Mouse (Mus musculus) left cerebral cortex, adult 2 months (tissue): ENCODE results near the gene Baz1a. TPM values are rescaled to one million over a fixed set of nuclear protein-coding genes. Genes with fewer than 3 reads are reported as not detected.
A peak's percentile ranks its signal among the peaks of the same experiment; 100 is the strongest.
"Not testable (repeated sequence)": the region's sequence is repeated elsewhere in the genome, so short reads cannot be mapped to it uniquely, and the experiment has no call there.

Experiments
- DNase-seq, 2 experiments: peaks; one replicate each; pipeline ENCODE4 v3.0.0; 2021 to 2022; ENCODE audit warnings: low spot score in 2 of 2, mixed read lengths in 1 of 2; ENCODE audit errors: extremely low spot score in 1 of 2
- H3K27ac ChIP-seq: fragments of 200-600 bp; 2 replicates; pipeline ENCODE4 v1.8.1; 2022
- H3K4me3 ChIP-seq: fragments of 200-600 bp; 2 replicates; pipeline ENCODE4 v1.8.1; 2022
- CTCF ChIP-seq: fragments of 200-600 bp; IDR thresholded peaks from 2 replicates; pipeline ENCODE4 v1.8.1; 2022; ENCODE audit warnings: antibody characterized with exemption, mild to moderate bottlenecking, moderate library complexity
- intact Hi-C: fragments of 180-260 bp; cut with DNase I; formaldehyde crosslinking; loops from one replicate; pipeline ENCODE4 v1.15.1; 2025
- total RNA-seq, 2 experiments: library from RNA; stranded (reverse); gene quantifications; 2 replicates each; pipeline ENCODE4 v1.2.3; 2021

Gene Baz1a
- total RNA-seq, 2 experiments from 2014 or later, result 5.1 to 7.0 TPM

DNA sequence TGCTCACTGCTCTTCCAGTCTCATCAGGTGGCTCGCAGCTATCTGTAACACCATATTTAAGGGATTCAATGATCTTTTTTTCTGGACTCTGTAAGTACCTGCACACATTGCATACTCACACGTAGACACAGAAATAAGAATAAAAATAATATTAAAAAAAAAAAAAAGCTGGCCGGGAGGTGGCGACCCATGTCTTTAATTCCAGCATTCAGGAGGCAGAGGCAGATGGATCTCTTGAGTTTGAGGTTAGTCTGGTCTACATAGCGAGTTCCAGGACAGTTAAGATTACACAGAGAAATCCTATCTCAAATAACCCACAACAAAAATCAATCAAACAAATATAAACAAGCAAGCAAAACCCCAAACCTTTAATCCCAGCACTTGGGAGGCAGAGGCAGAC, 10.3 kb downstream of the Baz1a start:
- no peak overlapping the region for H3K27ac ChIP-seq
- intact Hi-C loops, result no loop called here
- no peak for TF ChIP-seq CTCF
- DNase-seq, result no peak
- no peak overlapping the region for H3K4me3 ChIP-seq

DNA sequence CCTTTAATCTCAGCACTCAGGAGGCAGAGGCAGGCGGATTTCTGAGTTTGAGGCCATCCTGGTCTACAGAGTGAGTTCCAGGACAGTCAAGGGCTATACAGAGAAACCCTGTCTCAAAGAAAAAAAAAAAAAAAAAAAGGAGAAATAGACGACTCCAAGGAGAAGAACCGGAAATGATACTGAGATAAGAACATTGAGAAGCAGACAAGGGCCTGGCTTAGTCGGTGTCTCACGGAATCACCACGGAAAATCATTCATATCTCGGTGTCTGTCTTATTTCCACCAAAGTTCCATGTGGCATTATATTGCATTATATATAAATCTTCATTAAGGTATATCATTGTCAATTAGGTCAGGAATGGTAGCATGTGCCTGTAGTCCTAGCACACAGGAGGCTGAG, 11.6 kb downstream of the Baz1a start:
- H3K27ac ChIP-seq, H3K4me3 ChIP-seq, DNase-seq, intact Hi-C loops: not testable (repeated sequence)

DNA sequence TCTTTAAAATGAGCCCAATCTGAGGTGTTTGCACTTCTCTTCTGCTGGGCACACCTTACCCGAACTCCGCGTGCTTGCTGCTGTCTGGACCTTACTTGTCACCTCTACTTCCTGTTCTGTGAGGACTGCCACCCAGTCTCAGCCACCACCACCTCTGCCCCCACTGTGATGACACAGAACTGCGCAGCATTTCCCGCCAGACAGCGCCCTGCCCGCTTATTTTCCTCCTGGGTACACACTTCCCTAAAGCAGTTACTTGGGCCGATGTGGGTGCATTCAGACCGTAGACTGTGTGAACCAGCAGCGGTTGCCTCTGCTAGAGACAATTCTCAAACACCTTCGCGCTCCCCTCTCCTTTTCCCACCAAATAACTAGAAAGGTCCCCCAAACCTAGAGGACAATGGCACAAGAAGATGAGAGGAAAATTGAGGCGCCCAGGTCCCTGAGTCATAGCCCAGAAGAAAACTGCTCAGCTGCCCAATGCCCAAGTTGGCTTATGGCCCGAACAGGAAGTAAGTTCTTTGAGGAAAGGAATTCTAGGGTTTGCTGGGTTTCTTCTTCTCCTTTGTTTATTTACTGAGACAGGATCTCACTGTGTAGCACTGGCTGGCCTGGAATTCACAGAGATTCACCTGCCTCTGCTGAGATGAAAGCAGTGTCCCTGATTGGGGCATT, 15.0 kb downstream of the Baz1a start:
- intact Hi-C loops, result no loop called here
- no peak for DNase-seq
- Histone ChIP-seq H3K27ac (no peak overlapping the region), H3K4me3 (no peak overlapping the region)
- TF ChIP-seq CTCF, result no peak

DNA sequence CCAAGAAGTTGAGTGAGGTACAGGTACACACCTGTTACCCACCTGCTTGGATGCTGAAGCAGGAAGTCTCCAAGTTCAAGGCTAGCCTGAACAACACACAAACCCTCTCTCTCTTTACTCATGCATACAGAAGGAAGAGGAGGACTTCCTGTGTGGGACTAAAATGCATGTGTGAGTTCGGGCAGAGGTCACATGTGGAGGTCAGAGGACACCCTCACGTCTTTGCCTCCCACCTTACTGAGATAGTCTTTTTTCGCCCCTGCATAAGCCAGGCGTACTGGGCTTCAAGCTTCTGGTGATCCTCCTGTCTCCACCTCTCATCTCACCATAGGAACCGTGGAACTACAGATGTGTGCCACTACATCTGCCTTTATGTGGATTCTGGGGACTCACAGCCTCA, 15.7 kb downstream of the Baz1a start:
- no peak overlapping the region for H3K27ac ChIP-seq
- no peak overlapping the region for H3K4me3 ChIP-seq
- no peak for DNase-seq
- TF ChIP-seq CTCF, result no peak
- intact Hi-C loops, result no loop called here

DNA sequence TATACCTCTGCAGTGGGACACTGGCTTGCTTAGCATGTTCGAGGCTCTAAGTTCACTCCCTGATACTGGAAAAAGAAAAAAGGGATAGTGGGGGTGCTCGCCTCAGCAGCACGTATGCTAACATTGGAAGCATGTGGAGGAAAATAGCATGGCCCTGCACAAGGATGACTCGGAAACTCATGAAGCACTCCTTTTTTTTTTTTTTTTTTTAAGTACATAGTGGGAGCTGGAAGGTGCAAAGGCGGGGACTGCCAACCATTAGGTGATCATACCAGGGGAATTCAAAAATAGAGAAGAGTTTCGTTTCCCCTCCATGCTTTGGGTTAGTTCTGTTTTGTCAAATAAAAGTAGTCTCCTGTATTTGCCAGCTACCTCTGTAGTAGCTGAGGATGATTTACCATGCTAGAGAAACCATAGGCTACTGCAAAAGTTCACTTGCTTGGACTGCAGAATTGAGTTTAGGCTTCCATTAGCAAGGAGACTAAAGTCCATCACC, 17.1 kb downstream of the Baz1a start:
- intact Hi-C loops, result no loop called here
- Histone ChIP-seq H3K4me3 (no peak overlapping the region), H3K27ac (no peak overlapping the region)
- TF ChIP-seq CTCF, result no peak
- no peak for DNase-seq

- H3K4me3 ChIP-seq, result no peak overlapping the region
- TF ChIP-seq CTCF, result no peak
- no peak overlapping the region for H3K27ac ChIP-seq
- intact Hi-C loops, result no loop called here
- no peak for DNase-seq
These were observed 18.2 kb downstream of the Baz1a start for GRCm38 (mm10) chr12:54995965-54996364.

DNA sequence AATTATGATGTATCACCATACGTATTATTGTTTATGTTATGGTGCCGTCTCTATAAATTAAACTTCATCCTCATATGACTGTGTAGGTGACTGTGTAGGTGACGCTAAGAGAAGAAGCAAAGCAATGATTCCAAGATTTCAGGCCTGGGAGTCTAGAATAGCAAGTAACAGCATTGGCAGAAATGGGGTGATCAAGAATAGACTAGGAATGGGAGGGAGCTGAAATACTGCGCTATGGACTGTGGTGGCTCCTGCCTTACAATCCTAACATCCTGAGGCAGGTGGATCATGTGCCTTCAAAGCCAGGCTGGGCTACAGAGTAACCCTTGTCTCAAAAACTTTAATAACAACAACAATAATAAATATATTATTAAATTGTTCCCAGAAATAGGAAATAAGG, 19.7 kb downstream of the Baz1a start:
- no peak overlapping the region for H3K4me3 ChIP-seq
- H3K27ac ChIP-seq, result no peak overlapping the region
- DNase-seq, result no peak
- no peak for TF ChIP-seq CTCF
- intact Hi-C loops, result no loop called here

DNA sequence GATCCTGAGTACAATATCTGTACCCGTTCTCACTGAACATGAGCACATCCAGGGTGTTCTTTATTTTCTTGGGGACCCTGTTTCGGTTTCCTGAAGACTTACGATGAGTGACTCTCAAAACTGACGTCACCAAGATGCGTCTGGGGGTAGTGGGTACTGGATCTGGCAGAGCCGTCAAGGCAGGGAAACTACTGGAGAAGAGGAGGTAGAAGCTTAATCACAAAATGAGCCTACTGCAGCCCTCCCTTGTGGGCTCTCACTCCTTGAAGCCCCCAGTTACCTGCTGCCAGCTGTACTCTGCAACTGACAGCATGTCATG, 20.1 kb downstream of the Baz1a start:
- no peak overlapping the region for H3K27ac ChIP-seq
- H3K4me3 ChIP-seq, result no peak overlapping the region
- intact Hi-C loops, result no loop called here
- no peak for DNase-seq
- TF ChIP-seq CTCF, result no peak

DNA sequence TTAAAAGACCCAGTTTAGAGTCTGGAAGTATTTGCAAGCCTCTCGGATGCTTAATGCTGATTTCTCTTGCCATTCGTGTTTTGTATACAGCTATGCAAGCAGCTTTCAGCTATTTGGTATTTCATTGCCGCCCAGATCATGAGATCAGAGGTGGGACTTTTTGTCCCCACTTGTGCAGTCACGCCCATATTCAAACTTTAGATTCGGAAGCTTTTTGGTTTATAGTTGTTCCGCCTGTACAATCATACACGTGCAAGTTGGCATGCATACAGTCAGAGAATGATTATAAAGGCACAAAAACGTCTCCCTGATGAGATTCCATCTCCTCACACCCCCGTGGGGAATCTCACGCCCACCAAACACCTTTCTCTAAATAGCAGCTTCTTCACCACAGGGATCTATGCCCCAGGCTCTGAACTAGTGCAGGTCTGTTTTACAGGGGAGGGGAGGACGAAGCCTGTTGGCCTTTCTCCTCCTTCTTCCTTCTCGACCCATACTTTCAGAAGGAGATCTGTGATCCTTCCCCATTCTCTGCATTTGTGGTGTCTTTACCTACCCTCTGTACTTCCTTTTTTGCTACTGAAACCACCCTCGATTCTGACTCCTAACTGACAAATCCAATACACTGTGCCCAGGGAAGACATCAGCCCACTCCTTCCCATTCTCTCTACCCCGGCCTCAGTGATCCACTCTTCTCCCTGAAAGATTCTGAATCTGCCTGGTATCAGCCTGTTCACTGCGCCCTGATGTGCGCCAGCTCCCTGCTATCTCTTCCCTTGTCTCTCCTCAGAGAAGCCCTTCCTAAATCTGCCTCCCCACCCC, 20.7 kb downstream of the Baz1a start:
- DNase-seq, result peak in 1 of 2 experiments; percentile 18
- Histone ChIP-seq H3K4me3 (no peak overlapping the region), H3K27ac (no peak overlapping the region)
- intact Hi-C loops, result no loop called here
- no peak for TF ChIP-seq CTCF

DNA sequence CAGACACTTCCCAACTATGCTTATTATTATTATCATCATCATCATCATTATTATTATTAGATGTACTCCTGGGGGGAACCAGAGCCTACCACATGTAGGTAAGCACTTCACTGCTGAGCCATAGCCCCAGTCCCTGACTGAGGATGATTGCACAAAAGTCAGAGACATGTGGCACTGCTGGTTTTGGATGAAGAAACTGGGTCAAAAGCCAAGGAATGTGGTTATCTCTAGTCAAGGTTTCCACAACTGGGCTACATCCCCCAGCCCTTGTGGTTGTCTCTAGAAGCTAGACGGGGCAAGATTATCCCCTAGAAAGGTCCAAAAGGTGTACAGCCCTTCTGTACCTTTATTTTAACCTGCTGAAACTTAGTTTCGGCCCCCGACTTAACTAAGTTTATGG, 21.3 kb downstream of the Baz1a start:
- no peak for DNase-seq
- no peak for TF ChIP-seq CTCF
- intact Hi-C loops, result no loop called here
- Histone ChIP-seq H3K27ac (no peak overlapping the region), H3K4me3 (no peak overlapping the region)

DNA sequence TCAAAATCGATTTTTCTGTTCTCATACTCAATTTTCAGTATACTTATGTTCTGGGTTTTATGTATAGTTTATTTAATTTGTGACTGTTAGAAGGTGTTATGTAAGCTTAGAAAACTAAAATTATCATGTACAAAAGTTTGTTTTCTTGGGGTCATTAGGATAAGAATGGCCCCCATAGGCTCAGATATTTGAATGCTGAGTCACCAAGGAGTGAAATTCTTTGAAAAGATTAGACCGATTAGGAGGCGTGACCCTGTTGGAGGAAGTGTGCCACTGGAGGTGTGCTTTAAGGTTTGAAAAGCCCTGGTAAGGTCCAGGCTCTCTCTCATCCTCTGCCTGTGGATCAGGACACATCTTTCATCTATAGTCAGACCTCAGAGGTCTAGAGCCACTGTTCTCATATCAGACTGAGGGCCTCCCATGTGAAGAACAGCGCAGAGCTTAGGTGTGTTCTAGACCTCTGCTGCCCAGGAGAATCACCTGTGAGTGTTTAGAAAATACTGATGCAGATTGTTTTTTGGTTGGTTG, 25.8 kb downstream of the Baz1a start:
- H3K4me3 ChIP-seq, result no peak overlapping the region
- intact Hi-C loops, result loop anchor here (10.0 kb wide), 1 partner anchor 154 kb away; no protein-coding TSS in a partner anchor
- no peak for TF ChIP-seq CTCF
- no peak overlapping the region for H3K27ac ChIP-seq
- DNase-seq, result no peak

DNA sequence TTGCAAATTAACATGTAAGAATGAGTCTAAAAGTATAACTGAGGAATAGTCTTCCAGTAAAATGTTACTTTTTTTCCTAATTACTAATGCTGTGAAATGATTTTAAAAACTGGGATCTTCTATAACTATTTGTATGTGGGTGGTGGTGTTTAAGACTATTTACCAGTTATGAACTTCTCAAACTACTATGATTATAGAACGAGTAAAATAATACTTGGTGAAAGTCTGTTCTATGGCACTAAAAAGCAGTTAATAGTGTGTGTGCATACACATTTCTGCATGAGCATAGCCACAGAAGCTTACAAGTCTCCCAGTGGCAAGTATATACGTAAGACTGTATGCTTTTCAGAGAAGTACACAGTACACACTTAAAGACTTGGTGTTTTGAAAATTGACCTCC, 27.0 kb downstream of the Baz1a start:
- H3K27ac ChIP-seq, result no peak overlapping the region
- DNase-seq, result no peak
- H3K4me3 ChIP-seq, result no peak overlapping the region
- intact Hi-C loops, result loop anchor here (10.0 kb wide), 1 partner anchor 152 kb away; no protein-coding TSS in a partner anchor
- TF ChIP-seq CTCF, result no peak
